Mouse (Mus musculus) hindbrain, embryonic 12.5 days (tissue): ENCODE data around the gene Myo1d. TPM values are rescaled to one million over a fixed set of nuclear protein-coding genes. Genes with fewer than 3 reads are reported as not detected.
A peak's percentile ranks its signal among the peaks of the same experiment; 100 is the strongest.

Experiments used
- ATAC-seq: fragments of 200-750 bp; cut with Nextera tagmentation; 2 replicates; pipeline ENCODE4 v1.8.0; 2017; ENCODE audit warnings: moderate TSS enrichment; ENCODE audit not compliant: low FRiP score
- H3K27ac ChIP-seq: fragments of 300-500 bp; sonication (generic); 2 replicates; pipeline ENCODE4 v1.5.1; 2016; ENCODE audit warnings: mild to moderate bottlenecking
- H3K27me3 ChIP-seq: fragments of 300-500 bp; sonication (generic); 2 replicates; pipeline ENCODE4 v1.6.1; 2016; ENCODE audit warnings: mild to moderate bottlenecking
- H3K36me3 ChIP-seq: fragments of 300-500 bp; sonication (generic); 2 replicates; pipeline ENCODE4 v1.6.1; 2016; ENCODE audit warnings: mild to moderate bottlenecking
- H3K4me1 ChIP-seq: fragments of 300-500 bp; sonication (generic); 2 replicates; pipeline ENCODE4 v1.6.1; 2016
- H3K4me2 ChIP-seq: fragments of 300-500 bp; sonication (generic); replicated peaks from 2 replicates; pipeline ENCODE4 v1.6.1; 2016; ENCODE audit warnings: mild to moderate bottlenecking
- H3K4me3 ChIP-seq: fragments of 300-500 bp; sonication (generic); 2 replicates; pipeline ENCODE4 v1.5.1; 2016; ENCODE audit warnings: mild to moderate bottlenecking
- H3K9ac ChIP-seq: fragments of 300-500 bp; sonication (generic); 2 replicates; pipeline ENCODE4 v1.6.1; 2016; ENCODE audit warnings: mild to moderate bottlenecking, moderate library complexity
- H3K9me3 ChIP-seq: fragments of 300-500 bp; sonication (generic); replicated peaks from 2 replicates; pipeline ENCODE4 v1.6.1; 2016; ENCODE audit warnings: mild to moderate bottlenecking
- WGBS: fragments of 180-500 bp; shearing (Covaris S2); methylation state at CpG from one replicate; pipeline ENCODE4 v1.1.7; 2016; 5-methylcytosine and 5-hydroxymethylcytosine counted together
- polyA plus RNA-seq: library from polyadenylated mRNA; unstranded; fragments of >200 nt; fragmentation: Nextera tagmentation; extraction: Ambion mirVana; gene quantifications from 2 replicates; pipeline ENCODE4 v1.2.1, GENCODE M21; 2016

Gene Myo1d
- 4.5 and 4.7 TPM in 2 replicates for polyA plus RNA-seq

DNA sequence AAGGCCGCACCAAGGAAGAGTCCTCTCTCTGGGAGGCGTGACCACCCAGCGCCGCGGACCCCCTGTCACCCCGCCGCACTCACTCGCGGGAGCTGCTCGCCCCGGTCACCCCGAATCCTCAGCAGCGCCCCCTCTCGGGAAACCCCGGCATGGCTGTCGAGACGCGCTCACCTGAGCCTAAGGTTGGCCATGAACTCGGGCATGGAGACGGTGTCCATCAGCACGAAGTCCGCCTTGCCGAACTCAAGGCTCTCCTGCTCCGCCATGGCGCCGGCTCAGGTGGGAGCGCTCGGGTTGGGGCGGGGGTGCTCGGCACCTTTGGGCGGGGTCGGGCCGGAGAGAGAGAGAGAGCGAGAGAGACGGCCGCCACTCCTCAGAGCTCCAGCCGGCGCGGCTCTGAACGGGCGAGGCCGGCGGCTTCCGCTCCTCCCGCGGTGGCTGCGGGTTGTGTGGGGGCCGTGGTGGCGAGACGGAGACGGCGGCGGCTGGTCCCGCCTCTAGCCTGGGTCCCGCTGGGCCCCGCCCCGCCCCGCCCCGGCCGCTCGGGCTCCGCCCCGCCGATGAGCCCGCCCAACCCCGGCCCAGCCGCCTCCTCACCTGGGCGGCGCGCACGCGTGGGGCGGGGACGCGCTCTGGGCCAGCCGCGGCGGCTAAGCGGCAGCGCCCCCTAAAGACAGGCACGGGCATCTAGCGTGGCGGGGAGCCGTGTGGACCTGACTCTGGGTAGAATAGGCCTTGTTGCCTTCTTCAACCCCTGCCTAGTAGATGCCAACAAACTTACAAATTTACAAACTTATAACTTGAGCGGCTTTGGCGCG lies at the start of gene Myo1d:
Gene Myo1d, minus strand, starts transcription at position 499 of the 818 bp plus-strand sequence.
- WGBS, result 2% methylated on average over 68 of the region's 87 CpGs
- ATAC-seq, result peak; percentile 95
- peak within 1 kb of the TSS; percentile 60 for H3K9ac ChIP-seq
- no peaks in the 10 kb centered on the region for H3K36me3 ChIP-seq
- H3K4me2 ChIP-seq, result peak within 1 kb of the TSS; percentile 74
- peak within 1 kb of the TSS; percentile 60 for H3K4me3 ChIP-seq
- H3K27ac ChIP-seq, result no peak within 1 kb of the TSS
- peaks cover 3% of the 10 kb centered on the region; the same call in 1 of the 2 replicates for H3K4me1 ChIP-seq
- H3K27me3 ChIP-seq, result peaks cover 16% of the 10 kb centered on the region
- H3K9me3 ChIP-seq, result no peaks in the 10 kb centered on the region

DNA sequence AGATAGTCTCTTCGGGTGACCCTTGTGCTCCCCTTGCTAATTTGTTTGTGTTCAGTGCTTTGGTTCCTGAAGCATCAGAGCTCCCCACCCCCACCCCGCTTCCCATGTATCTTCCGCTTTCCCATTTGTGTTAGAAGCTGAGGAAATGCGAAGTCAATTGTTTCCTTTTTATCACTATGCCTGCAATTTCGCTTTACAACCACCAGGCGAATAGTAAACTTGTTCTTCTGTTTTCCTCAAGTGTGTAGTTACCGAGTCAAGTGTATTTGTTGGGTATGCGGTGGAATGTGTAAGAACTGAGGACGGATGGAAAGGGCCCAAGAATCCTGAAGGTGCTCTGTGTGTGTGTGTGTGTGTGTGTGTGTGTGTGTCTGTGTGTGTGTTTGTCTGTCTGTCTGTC lies 42.0 kb upstream of the Myo1d start:
- Histone ChIP-seq H3K27me3 (no peaks in the 10 kb centered on the region), H3K4me2 (no peak overlapping the region), H3K9me3 (no peaks in the 10 kb centered on the region), H3K9ac (no peak overlapping the region), H3K4me3 (no peak overlapping the region), H3K27ac (no peak overlapping the region), H3K36me3 (peaks cover 24% of the 10 kb centered on the region), H3K4me1 (peaks cover 13% of the 10 kb centered on the region; the same call in 1 of the 2 replicates)
- 89% methylated on average over 9 of the region's 9 CpGs for WGBS
- ATAC-seq, result no peak

DNA sequence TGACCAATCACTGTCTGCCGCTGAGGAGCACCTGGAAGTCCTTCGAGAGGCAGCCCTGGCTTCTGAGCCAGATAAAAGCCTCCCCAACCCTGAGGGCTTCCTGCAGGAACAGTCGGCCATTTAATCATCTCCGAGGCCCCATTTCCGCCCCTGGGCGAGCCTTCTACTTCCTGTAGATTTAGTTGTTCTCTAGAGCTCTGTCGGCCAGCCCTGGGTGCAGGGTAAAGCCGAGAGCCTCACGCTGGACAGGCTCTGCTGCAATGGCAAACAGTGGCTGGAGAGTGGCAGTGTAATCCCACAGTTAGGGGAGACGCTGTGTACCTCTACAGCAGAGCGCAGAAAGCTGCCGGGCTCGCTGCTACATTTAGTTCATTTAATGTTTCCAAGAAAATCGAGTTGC lies 41.5 kb upstream of the Myo1d start:
- peaks cover 13% of the 10 kb centered on the region; the same call in 1 of the 2 replicates for H3K4me1 ChIP-seq
- H3K9ac ChIP-seq, result no peak overlapping the region
- no peaks in the 10 kb centered on the region for H3K9me3 ChIP-seq
- no peak overlapping the region for H3K27ac ChIP-seq
- ATAC-seq, result no peak
- no peak overlapping the region for H3K4me3 ChIP-seq
- peaks cover 24% of the 10 kb centered on the region for H3K36me3 ChIP-seq
- H3K27me3 ChIP-seq, result no peaks in the 10 kb centered on the region
- 64% methylated on average over 14 of the region's 14 CpGs for WGBS
- H3K4me2 ChIP-seq, result no peak overlapping the region

DNA sequence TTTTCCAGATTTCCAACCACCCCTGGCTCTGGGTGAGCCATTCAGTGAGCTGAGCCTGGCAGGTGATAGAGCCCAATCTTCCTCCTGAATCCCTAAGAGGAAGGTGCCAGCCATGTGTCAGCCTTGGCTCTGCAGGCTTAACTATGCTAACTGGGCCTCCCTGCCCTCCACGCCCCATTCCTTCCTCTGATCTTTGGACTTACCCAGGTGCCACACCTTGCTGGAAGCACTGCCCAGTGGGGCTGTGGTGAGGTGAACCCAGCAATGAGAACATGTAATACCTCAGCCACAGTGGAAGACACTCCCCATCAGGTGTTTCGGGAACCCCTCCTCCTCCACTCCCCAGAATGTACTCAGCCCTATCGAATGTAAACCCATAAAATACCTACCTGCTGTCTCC lies 40.3 kb upstream of the Myo1d start:
- Histone ChIP-seq H3K27me3 (no peaks in the 10 kb centered on the region), H3K9me3 (no peaks in the 10 kb centered on the region), H3K4me2 (no peak overlapping the region), H3K36me3 (peaks cover 31% of the 10 kb centered on the region), H3K4me1 (peaks cover 13% of the 10 kb centered on the region; the same call in 1 of the 2 replicates), H3K27ac (no peak overlapping the region), H3K4me3 (no peak overlapping the region), H3K9ac (no peak overlapping the region)
- 87% methylated on average over 3 of the region's 3 CpGs for WGBS
- ATAC-seq, result no peak

DNA sequence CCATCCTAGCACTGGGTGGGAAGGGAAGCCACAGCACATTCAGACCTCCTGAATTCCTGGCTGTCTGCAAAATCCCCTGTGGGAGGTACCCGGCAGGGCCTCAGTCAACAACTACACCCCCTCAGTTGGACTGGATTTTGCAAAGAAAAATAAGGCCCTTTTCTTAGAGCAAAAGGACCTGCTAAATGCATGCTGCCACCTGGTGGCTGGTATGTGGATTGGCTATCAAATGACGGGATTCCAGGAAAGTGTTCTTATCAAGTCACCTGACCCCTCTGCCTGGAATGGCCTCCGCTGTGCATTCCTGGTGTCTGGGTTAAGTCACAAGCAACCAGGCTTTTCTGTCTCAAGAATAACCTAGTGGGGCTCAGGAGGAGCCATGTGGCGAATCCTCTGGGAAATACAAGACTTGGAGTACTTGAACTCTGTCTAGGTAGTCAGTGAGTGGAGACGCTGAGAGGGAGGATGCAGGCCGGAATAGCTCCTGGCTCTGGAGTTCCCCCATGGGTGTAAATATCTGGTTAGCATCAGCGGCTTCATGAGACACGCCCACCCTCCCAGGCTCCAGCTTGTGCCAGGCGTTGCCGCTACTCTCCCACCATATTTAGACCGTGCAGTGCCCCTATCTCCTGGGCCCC lies 38.4 kb upstream of the Myo1d start:
- H3K27ac ChIP-seq, result no peak overlapping the region
- no peak overlapping the region for H3K4me2 ChIP-seq
- H3K9me3 ChIP-seq, result no peaks in the 10 kb centered on the region
- H3K36me3 ChIP-seq, result peaks cover 50% of the 10 kb centered on the region
- ATAC-seq, result peak; percentile 35; the same call in 1 of the 2 replicates
- 39% methylated on average over 11 of the region's 11 CpGs for WGBS
- no peak overlapping the region for H3K4me3 ChIP-seq
- no peak overlapping the region for H3K9ac ChIP-seq
- H3K27me3 ChIP-seq, result no peaks in the 10 kb centered on the region
- H3K4me1 ChIP-seq, result peaks cover 13% of the 10 kb centered on the region; the same call in 1 of the 2 replicates

DNA sequence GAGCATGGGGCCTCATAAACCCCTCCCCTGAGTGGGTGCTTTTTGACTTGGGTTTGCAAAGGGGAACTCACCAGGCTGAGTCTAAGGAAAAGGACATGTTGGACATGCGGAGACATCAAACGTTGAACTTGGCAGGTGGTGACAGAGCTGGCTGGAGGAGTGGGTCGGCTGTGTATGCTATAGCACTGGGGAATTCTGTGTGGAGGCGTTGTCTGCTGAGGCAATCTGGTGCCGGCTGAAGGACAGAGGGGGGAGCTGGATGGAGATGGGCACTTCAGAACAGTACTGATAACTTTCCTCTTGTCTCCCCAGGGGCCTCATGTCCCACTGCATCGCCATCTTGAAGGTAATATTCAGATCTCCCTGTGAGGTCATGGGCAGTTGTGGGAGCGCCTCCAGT lies 35.5 kb upstream of the Myo1d start:
- Histone ChIP-seq H3K4me2 (no peak overlapping the region), H3K36me3 (peaks cover 43% of the 10 kb centered on the region), H3K4me1 (peaks cover 32% of the 10 kb centered on the region), H3K27me3 (no peaks in the 10 kb centered on the region), H3K27ac (no peak overlapping the region), H3K9me3 (no peaks in the 10 kb centered on the region), H3K9ac (no peak overlapping the region), H3K4me3 (no peak overlapping the region)
- no peak for ATAC-seq
- WGBS, result 85% methylated on average over 7 of the region's 7 CpGs

DNA sequence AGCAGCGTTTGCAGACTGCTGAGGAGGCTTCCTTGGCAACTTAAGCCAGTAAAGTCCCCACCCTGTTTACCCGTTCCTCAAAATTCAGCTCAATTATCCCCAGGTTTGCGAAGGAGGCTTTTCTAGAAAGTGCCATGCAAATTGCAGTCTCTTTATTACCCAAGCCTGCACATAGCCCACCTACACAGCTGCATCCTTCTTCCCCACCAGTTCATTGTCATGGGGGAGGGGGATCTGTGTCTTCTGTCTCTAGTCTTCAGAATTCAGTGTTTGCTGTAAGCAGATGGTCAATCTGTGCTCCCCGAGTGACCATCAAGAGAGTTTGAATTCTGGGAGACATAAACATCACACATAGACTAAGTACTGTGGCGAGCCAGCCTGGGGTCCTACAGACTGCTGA lies 31.3 kb upstream of the Myo1d start:
- WGBS, result 24% methylated on average over 5 of the region's 5 CpGs
- Histone ChIP-seq H3K9me3 (no peaks in the 10 kb centered on the region), H3K4me3 (peak overlapping the region; percentile 48), H3K36me3 (peaks cover 35% of the 10 kb centered on the region; the same call in 1 of the 2 replicates), H3K4me1 (peaks cover 19% of the 10 kb centered on the region), H3K27me3 (no peaks in the 10 kb centered on the region), H3K4me2 (peak overlapping the region; percentile 89), H3K27ac (no peak overlapping the region), H3K9ac (peak overlapping the region; percentile 72)
- no peak for ATAC-seq

DNA sequence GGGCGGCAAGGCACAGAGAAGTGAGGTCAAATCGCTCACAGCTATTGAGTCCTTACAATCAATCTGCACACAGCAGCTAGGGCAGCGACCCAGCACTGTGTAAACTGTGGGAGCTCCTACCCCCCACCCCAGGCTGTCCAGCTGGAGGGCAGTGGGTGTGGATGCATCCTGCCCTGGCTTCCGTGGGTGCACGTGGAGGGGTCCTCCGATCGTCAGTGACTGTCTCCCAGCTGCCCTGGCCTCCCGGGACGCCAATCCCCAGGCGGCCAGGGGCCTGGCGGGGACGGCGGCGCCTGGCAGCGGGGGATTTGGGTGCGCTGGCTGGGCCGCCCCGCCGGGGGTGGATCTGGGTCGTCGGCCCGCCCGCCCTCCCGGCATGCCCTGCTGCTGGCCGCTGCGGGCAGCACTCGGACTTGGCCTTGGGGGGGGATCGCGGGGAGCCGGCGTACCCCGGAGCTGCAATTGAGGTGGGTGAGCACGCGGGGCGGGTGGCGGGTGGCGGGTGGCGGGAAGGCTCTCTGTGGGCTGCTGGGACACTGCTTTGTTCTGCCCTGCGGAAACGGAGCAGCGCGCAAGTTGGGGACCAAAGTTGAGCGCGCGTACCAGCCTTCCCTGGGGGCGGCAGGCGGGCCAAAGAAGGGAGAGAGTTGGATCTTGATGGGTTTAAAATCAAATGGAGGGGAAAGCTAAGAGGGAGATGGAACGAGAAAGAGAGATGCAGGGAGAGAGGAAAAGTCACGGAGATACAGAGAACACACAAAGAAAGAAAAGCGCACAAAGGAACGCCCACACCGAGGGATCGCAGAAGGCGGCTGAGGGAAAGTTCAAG lies 30.4 kb upstream of the Myo1d start, which contains the start of gene Tmem98:
Gene Tmem98, plus strand, starts transcription at position 183 of the 829 bp plus-strand sequence.
- Histone ChIP-seq H3K4me1 (peaks cover 19% of the 10 kb centered on the region), H3K9ac (peak within 1 kb of the TSS; percentile 72), H3K36me3 (peaks cover 29% of the 10 kb centered on the region; the same call in 1 of the 2 replicates), H3K4me3 (peak within 1 kb of the TSS; percentile 48), H3K9me3 (no peaks in the 10 kb centered on the region), H3K4me2 (peak within 1 kb of the TSS; percentile 89), H3K27me3 (no peaks in the 10 kb centered on the region), H3K27ac (peak within 1 kb of the TSS; percentile 66)
- 0% methylated on average over 41 of the region's 54 CpGs for WGBS
- peak; percentile 79 for ATAC-seq

DNA sequence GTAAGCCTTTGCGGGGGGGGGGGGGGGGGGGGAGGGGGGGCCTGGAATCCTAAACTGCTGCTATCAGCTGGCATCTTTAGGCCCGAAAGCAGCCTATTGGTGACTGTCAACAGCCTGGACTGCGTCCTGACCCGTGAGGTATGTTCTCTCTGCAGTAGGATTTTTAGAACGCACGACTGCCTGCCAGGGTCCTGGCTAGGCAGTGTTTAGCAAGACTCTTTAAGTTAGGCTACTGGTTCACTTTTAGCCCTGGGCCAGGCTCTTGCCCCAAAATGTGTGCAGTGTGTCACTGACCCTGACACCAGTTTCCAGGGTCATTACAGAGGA lies 29.8 kb upstream of the Myo1d start:
- Histone ChIP-seq H3K9me3 (no peaks in the 10 kb centered on the region), H3K27me3 (no peaks in the 10 kb centered on the region), H3K4me1 (peaks cover 19% of the 10 kb centered on the region), H3K9ac (peak overlapping the region; percentile 72), H3K27ac (peak overlapping the region; percentile 66; the same call in 1 of the 2 replicates), H3K4me2 (peak overlapping the region; percentile 89), H3K36me3 (peaks cover 24% of the 10 kb centered on the region; the same call in 1 of the 2 replicates), H3K4me3 (peak overlapping the region; percentile 48; the same call in 1 of the 2 replicates)
- 0 out of 2 replicates have a peak, but pooled peaks have one; percentile 24 for ATAC-seq
- WGBS, result 31% methylated on average over 5 of the region's 6 CpGs

DNA sequence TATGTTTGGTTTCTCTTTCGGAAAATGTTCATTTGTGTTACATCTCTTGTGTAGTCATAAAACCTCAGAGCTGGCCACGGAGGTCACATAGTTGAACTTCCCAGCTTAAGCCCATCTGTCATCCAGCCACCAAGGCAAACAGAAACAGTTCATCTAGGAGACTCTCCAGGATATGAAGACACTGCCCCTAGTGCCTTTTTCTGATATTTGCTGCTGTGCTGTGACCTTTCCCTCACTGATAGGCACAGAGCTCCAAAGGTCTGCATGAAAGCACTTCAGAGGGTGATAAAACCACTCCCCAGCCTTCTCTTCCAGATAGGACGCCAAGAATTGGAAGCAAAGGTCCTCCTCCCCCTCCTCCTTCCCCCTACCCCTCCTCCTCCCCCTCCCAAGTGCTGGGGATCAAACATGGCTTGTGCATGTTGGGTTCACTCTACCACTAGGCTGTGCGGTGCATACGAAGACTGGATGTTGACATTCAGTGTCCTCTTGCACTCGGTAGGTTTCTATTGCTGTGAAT lies 28.8 kb upstream of the Myo1d start:
- no peak for ATAC-seq
- no peaks in the 10 kb centered on the region for H3K9me3 ChIP-seq
- H3K4me1 ChIP-seq, result peaks cover 19% of the 10 kb centered on the region
- no peak overlapping the region for H3K27ac ChIP-seq
- H3K4me3 ChIP-seq, result no peak overlapping the region
- H3K4me2 ChIP-seq, result no peak overlapping the region
- no peaks in the 10 kb centered on the region for H3K27me3 ChIP-seq
- H3K36me3 ChIP-seq, result 0 out of 2 replicates have a peak, but pooled peaks cover 13% of the 10 kb centered on the region
- 66% methylated on average over 6 of the region's 6 CpGs for WGBS
- H3K9ac ChIP-seq, result no peak overlapping the region

DNA sequence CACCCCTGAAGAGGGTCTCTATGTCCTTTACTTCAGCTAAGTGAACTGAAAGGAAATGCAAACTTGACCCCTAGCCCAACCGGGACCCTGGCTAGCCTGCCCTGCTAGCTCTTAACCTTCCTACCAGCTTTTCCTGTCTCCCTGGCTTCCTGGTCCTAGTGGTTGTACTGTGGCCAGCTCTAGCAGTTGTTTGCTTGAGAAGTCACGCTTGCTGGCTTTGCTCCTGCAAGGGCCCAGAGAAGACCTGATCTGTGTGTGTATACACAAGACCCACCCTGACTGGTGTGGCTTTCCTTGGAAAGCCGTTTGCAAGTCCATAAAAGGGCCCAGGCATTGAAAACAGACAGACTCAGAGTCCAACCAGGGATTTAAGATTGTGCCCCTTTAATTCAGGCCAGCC lies 22.9 kb upstream of the Myo1d start:
- ATAC-seq, result no peak
- Histone ChIP-seq H3K4me3 (no peak overlapping the region), H3K9me3 (no peaks in the 10 kb centered on the region), H3K4me2 (no peak overlapping the region), H3K9ac (no peak overlapping the region), H3K4me1 (no peaks in the 10 kb centered on the region), H3K27me3 (no peaks in the 10 kb centered on the region), H3K27ac (no peak overlapping the region), H3K36me3 (no peaks in the 10 kb centered on the region)
- WGBS, result 56% methylated on average over 3 of the region's 3 CpGs
